Mouse (Mus musculus): ENCODE measurements at regions not wholly inside any gene's neighbourhood (a gene's known extent, or its start where the extent isn't known, plus 50 kb on each side); places are given as distances from the start of the nearest gene placed in this dataset.

GRCm38 (mm10) chr7:36896339-36896738, 198.4 kb downstream of the Tshz3 start:
- no peak for DNase-seq (ENCODE audit: low read depth, low spot score)
- Histone ChIP-seq H3K9ac (ENCODE audit: insufficient read depth, low read depth, low read length, poor library complexity, severe bottlenecking) (no peak overlapping the region), H3K9me3 (ENCODE audit: control insufficient read depth, insufficient read depth, low read depth, low read length) (no peaks in the 10 kb centered on the region), H3K36me3 (ENCODE audit: control insufficient read depth, insufficient read depth, low read length, poor library complexity, severe bottlenecking) (no peaks in the 10 kb centered on the region), H3K4me3 (ENCODE audit: insufficient read depth in 1 of 2, low read depth in 1 of 2, low read length in 2 of 2, poor library complexity in 1 of 2, severe bottlenecking in 1 of 2) (no peak overlapping the region), H3K4me1 (ENCODE audit: control insufficient read depth in 2 of 2, insufficient read depth in 2 of 2, low read length in 2 of 2, poor library complexity in 1 of 2) (peaks cover 0 to 2% of the 10 kb centered on the region in 2 experiments; a peak in 2 of 4 replicates), H3K27ac (ENCODE audit: insufficient read depth, low read depth, low read length, poor library complexity, severe bottlenecking) (no peak overlapping the region)
- TF ChIP-seq ZC3H11A (IDR thresholded peaks at IDR 0.05; ENCODE audit: borderline replicate concordance, low read depth, low read length), result no peak
- no peak for TF ChIP-seq MAFK (IDR thresholded peaks at IDR 0.05; ENCODE audit: insufficient read depth, low read depth, low read length)
- no peak for TF ChIP-seq CHD2 (IDR thresholded peaks at IDR 0.05; ENCODE audit: low read depth, low read length)
- in situ Hi-C loops (cut with MboI; ENCODE audit: low sequenced_read_pairs in 2 of 2, unreplicated experiment in 2 of 2), result no loop called here

- H3K4me1 ChIP-seq (ENCODE audit: control insufficient read depth in 2 of 2, insufficient read depth in 2 of 2, low read length in 2 of 2, poor library complexity in 1 of 2), result no peaks in the 10 kb centered on the region
- TF ChIP-seq HCFC1 (IDR thresholded peaks at IDR 0.05; ENCODE audit: borderline replicate concordance, insufficient read depth, low read length), result no peak
- TF ChIP-seq ZNF384 (IDR thresholded peaks at IDR 0.05; ENCODE audit: low read depth, low read length), result no peak
- TF ChIP-seq ZC3H11A (IDR thresholded peaks at IDR 0.05; ENCODE audit: borderline replicate concordance, low read depth, low read length), result no peak
- TF ChIP-seq CHD2 (IDR thresholded peaks at IDR 0.05; ENCODE audit: low read depth, low read length), result no peak
- no peak for TF ChIP-seq MAFK (IDR thresholded peaks at IDR 0.05; ENCODE audit: insufficient read depth, low read depth, low read length)
- DNase-seq (ENCODE audit: low read depth, low spot score), result no peak
- no peak overlapping the region for H3K4me3 ChIP-seq (ENCODE audit: insufficient read depth in 1 of 2, low read depth in 1 of 2, low read length in 2 of 2, poor library complexity in 1 of 2, severe bottlenecking in 1 of 2)
- no peak overlapping the region for H3K9ac ChIP-seq (ENCODE audit: insufficient read depth, low read depth, low read length, poor library complexity, severe bottlenecking)
- in situ Hi-C loops (cut with MboI; ENCODE audit: low sequenced_read_pairs in 2 of 2, unreplicated experiment in 2 of 2), result no loop called here
- no peaks in the 10 kb centered on the region for H3K36me3 ChIP-seq (ENCODE audit: control insufficient read depth, insufficient read depth, low read length, poor library complexity, severe bottlenecking)
- H3K27ac ChIP-seq (ENCODE audit: insufficient read depth, low read depth, low read length, poor library complexity, severe bottlenecking), result no peak overlapping the region
- H3K9me3 ChIP-seq (ENCODE audit: control insufficient read depth, insufficient read depth, low read depth, low read length), result no peaks in the 10 kb centered on the region
These were observed 203.6 kb downstream of the Tshz3 start for GRCm38 (mm10) chr7:36901537-36901936.

GRCm38 (mm10) chr7:36913304-36913703, 215.4 kb downstream of the Tshz3 start:
- Histone ChIP-seq H3K4me3 (ENCODE audit: insufficient read depth in 1 of 2, low read depth in 1 of 2, low read length in 2 of 2, poor library complexity in 1 of 2, severe bottlenecking in 1 of 2) (no peak overlapping the region), H3K9me3 (ENCODE audit: control insufficient read depth, insufficient read depth, low read depth, low read length) (no peaks in the 10 kb centered on the region), H3K9ac (ENCODE audit: insufficient read depth, low read depth, low read length, poor library complexity, severe bottlenecking) (no peak overlapping the region), H3K4me1 (ENCODE audit: control insufficient read depth in 2 of 2, insufficient read depth in 2 of 2, low read length in 2 of 2, poor library complexity in 1 of 2) (no peaks in the 10 kb centered on the region), H3K27ac (ENCODE audit: insufficient read depth, low read depth, low read length, poor library complexity, severe bottlenecking) (no peak overlapping the region), H3K36me3 (ENCODE audit: control insufficient read depth, insufficient read depth, low read length, poor library complexity, severe bottlenecking) (no peaks in the 10 kb centered on the region)
- TF ChIP-seq HCFC1 (IDR thresholded peaks at IDR 0.05; ENCODE audit: borderline replicate concordance, insufficient read depth, low read length) (no peak), CHD2 (IDR thresholded peaks at IDR 0.05; ENCODE audit: low read depth, low read length) (no peak), MAFK (IDR thresholded peaks at IDR 0.05; ENCODE audit: insufficient read depth, low read depth, low read length) (no peak), ZNF384 (IDR thresholded peaks at IDR 0.05; ENCODE audit: low read depth, low read length) (no peak), ZC3H11A (IDR thresholded peaks at IDR 0.05; ENCODE audit: borderline replicate concordance, low read depth, low read length) (no peak)
- in situ Hi-C loops (cut with MboI; ENCODE audit: low sequenced_read_pairs in 2 of 2, unreplicated experiment in 2 of 2), result no loop called here
- DNase-seq (ENCODE audit: low read depth, low spot score), result no peak

- no peaks in the 10 kb centered on the region for H3K36me3 ChIP-seq (ENCODE audit: control insufficient read depth, insufficient read depth, low read length, poor library complexity, severe bottlenecking)
- no peaks in the 10 kb centered on the region for H3K9me3 ChIP-seq (ENCODE audit: control insufficient read depth, insufficient read depth, low read depth, low read length)
- no peak for DNase-seq (ENCODE audit: low read depth, low spot score)
- H3K4me1 ChIP-seq (ENCODE audit: control insufficient read depth in 2 of 2, insufficient read depth in 2 of 2, low read length in 2 of 2, poor library complexity in 1 of 2), result no peaks in the 10 kb centered on the region
- TF ChIP-seq MAFK (IDR thresholded peaks at IDR 0.05; ENCODE audit: insufficient read depth, low read depth, low read length), result no peak
- no peak for TF ChIP-seq ZC3H11A (IDR thresholded peaks at IDR 0.05; ENCODE audit: borderline replicate concordance, low read depth, low read length)
- TF ChIP-seq ZNF384 (IDR thresholded peaks at IDR 0.05; ENCODE audit: low read depth, low read length), result no peak
- no peak for TF ChIP-seq HCFC1 (IDR thresholded peaks at IDR 0.05; ENCODE audit: borderline replicate concordance, insufficient read depth, low read length)
- no peak for TF ChIP-seq CHD2 (IDR thresholded peaks at IDR 0.05; ENCODE audit: low read depth, low read length)
- H3K9ac ChIP-seq (ENCODE audit: insufficient read depth, low read depth, low read length, poor library complexity, severe bottlenecking), result no peak overlapping the region
- no peak overlapping the region for H3K4me3 ChIP-seq (ENCODE audit: insufficient read depth in 1 of 2, low read depth in 1 of 2, low read length in 2 of 2, poor library complexity in 1 of 2, severe bottlenecking in 1 of 2)
- no peak overlapping the region for H3K27ac ChIP-seq (ENCODE audit: insufficient read depth, low read depth, low read length, poor library complexity, severe bottlenecking)
- in situ Hi-C loops (cut with MboI; ENCODE audit: low sequenced_read_pairs in 2 of 2, unreplicated experiment in 2 of 2), result no loop called here
These were observed 216.3 kb downstream of the Tshz3 start for GRCm38 (mm10) chr7:36914261-36914660.

GRCm38 (mm10) chr7:36915171-36915570, 217.3 kb downstream of the Tshz3 start:
- TF ChIP-seq MAFK (IDR thresholded peaks at IDR 0.05; ENCODE audit: insufficient read depth, low read depth, low read length) (no peak), HCFC1 (IDR thresholded peaks at IDR 0.05; ENCODE audit: borderline replicate concordance, insufficient read depth, low read length) (no peak), ZNF384 (IDR thresholded peaks at IDR 0.05; ENCODE audit: low read depth, low read length) (no peak), CHD2 (IDR thresholded peaks at IDR 0.05; ENCODE audit: low read depth, low read length) (no peak), ZC3H11A (IDR thresholded peaks at IDR 0.05; ENCODE audit: borderline replicate concordance, low read depth, low read length) (no peak)
- in situ Hi-C loops (cut with MboI; ENCODE audit: low sequenced_read_pairs in 2 of 2, unreplicated experiment in 2 of 2), result no loop called here
- Histone ChIP-seq H3K27ac (ENCODE audit: insufficient read depth, low read depth, low read length, poor library complexity, severe bottlenecking) (no peak overlapping the region), H3K9me3 (ENCODE audit: control insufficient read depth, insufficient read depth, low read depth, low read length) (no peaks in the 10 kb centered on the region), H3K36me3 (ENCODE audit: control insufficient read depth, insufficient read depth, low read length, poor library complexity, severe bottlenecking) (no peaks in the 10 kb centered on the region), H3K9ac (ENCODE audit: insufficient read depth, low read depth, low read length, poor library complexity, severe bottlenecking) (no peak overlapping the region), H3K4me1 (ENCODE audit: control insufficient read depth in 2 of 2, insufficient read depth in 2 of 2, low read length in 2 of 2, poor library complexity in 1 of 2) (no peaks in the 10 kb centered on the region), H3K4me3 (ENCODE audit: insufficient read depth in 1 of 2, low read depth in 1 of 2, low read length in 2 of 2, poor library complexity in 1 of 2, severe bottlenecking in 1 of 2) (no peak overlapping the region)
- no peak for DNase-seq (ENCODE audit: low read depth, low spot score)
